Mouse (Mus musculus): ENCODE data around the gene Tifa.

DNA sequence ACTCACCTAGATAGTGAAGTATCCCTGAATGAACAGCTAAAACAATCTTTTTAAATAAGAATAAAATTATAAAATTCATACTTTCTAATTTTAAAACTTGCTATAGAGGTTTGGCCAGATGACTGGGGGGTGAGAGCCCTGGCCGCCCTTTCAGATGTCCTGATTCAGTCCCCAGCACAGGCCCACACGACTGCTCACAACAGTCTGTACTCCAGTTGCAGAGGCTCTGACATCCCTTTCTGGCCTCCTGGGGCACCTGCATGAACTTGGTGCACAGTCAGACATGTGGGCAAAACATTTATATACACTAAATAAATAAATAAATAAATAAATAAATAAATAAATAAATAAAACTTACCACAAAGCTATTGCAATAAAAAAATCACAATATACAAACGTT, 23.6 kb upstream of the Tifa start:
- no peak for TF ChIP-seq USF1 (IDR thresholded peaks at IDR 0.05; ENCODE audit: low read depth)
- TF ChIP-seq CTCF (IDR thresholded peaks at IDR 0.05; ENCODE audit: control insufficient read depth, insufficient read depth, insufficient read length), result no peak
